Mouse (Mus musculus) left cerebral cortex, postnatal 25 days (tissue): ENCODE measurements around the gene Hba-x. TPM values are rescaled to one million over a fixed set of nuclear protein-coding genes. Genes with fewer than 3 reads are reported as not detected.

ENCODE experiments used
- DNase-seq, 2 experiments: peaks; one replicate each; pipeline ENCODE4 v3.0.0; 2022; ENCODE audit warnings: low spot score in 2 of 2, mixed read lengths in 1 of 2
- intact Hi-C: fragments of 180-260 bp; cut with DNase I; formaldehyde crosslinking; loops from one replicate; pipeline ENCODE4 v1.15.1; 2025
- total RNA-seq, 2 experiments: library from RNA; stranded (reverse); gene quantifications; 2 replicates each; pipeline ENCODE4 v1.2.3; 2021

Gene Hba-x
- total RNA-seq, result not detected

DNA sequence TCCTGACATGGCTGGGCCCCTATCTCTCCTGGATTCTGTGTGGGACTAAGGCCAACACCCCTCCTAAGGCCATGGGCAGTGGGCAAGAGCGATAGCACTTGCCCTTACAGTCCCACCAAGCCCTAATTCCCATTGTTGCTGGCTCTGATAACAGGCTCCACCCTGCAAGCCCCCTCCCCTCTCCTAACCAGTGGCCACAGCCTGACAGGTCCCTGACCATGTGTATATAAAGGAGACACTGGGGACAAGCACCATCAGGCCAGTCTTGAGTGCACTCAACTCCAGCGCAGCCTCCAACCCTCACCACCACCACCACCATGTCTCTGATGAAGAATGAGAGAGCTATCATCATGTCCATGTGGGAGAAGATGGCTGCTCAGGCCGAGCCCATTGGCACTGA is at the start of gene Hba-x:
Gene Hba-x, plus strand, starts transcription at position 54 of the 400 bp plus-strand sequence.
- intact Hi-C loops, result loop anchor here (5.0 kb wide), 1 partner anchor 79 kb away; no protein-coding TSS in a partner anchor
- DNase-seq, result no peak

DNA sequence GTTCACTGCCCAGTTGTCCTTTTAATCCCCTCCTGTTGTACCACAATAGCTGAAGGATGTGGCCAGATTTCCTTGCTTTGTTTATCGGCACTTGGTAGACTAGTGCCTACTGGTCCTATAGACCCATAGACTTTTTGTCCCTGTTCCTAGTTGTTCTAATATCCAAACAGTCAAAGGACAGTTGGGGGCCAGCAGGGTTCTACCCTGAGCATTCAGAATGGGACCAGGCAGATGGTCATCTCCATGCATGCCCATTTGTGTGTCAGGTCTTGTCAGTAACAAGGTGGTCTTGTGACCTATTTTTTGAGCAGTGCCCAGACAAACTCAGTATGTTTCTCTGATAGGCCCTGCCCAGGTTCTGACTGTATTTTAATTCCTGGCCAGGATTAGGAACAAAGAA is 49.2 kb upstream of the Hba-x start:
- intact Hi-C loops, result no loop called here
- no peak for DNase-seq

DNA sequence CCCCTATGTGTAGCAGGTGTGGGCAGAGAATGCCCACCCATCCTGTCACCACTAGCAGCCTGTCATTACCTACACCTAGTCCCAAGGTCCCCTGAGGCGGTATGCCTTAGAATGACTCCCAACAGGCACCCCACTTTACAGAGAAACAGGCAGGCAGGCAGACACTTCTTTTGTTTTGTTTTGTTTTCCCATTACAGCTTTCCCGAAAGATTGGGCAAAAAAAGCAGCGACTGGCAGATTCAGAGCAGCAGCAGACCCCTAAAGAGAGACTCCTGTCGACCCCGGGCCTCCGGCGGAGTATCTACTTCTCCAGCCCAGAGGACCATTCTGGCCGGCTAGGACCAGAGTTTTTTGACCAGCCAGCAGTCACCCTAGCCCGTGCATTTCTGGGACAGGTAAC is 48.6 kb upstream of the Hba-x start:
- DNase-seq, result no peak
- intact Hi-C loops, result no loop called here

DNA sequence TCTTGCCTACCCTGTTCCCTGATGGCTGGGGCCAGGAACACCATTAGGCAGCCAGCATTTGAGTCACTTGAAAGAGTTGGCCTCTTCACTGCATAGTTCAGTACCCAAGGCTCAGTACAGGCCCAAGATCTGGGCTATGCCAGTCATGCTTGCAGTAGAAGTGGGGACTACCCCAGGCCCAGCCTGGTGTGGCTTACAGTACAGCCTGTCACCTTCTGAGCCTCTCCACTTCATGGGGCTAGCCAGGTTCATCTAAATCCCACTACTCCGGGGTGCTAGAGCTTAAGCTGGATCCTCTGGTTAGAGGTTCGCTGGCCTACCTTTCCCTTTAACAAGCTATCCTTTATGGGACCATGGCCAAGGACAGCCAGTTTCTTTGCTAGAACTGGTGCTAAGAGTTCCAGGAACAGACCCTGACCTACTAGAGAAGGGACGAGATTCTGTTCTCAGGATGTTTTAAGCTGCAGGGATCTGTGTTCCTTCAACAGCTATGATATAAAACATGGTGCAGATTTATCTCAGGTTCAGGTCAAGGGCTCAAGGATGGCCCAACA is 47.8 kb upstream of the Hba-x start:
- no peak for DNase-seq
- intact Hi-C loops, result no loop called here

DNA sequence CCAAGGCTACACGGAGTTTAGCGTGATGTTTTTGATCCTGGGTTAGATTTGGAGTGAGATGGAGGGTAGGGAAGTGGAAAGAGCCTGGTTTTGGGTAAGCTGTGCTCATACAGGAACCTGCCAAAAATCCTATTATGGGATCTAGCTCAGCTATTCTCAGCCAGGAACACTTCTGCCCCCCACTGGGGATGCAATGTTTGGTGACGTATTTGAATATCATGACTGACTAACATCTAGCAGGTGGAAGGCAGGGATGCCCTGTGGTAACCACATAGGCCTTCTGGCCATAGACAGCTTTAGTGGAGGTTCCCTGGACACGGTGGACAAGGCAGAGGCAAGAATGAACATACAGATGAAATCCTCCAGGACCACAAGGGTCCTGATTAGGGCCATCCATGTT is 46.0 kb upstream of the Hba-x start:
- intact Hi-C loops, result loop anchor here (10.0 kb wide), 1 partner anchor 555 kb away; the partner anchor contains the start of gene Bod1
- DNase-seq, result peak; percentile 56 to 84

DNA sequence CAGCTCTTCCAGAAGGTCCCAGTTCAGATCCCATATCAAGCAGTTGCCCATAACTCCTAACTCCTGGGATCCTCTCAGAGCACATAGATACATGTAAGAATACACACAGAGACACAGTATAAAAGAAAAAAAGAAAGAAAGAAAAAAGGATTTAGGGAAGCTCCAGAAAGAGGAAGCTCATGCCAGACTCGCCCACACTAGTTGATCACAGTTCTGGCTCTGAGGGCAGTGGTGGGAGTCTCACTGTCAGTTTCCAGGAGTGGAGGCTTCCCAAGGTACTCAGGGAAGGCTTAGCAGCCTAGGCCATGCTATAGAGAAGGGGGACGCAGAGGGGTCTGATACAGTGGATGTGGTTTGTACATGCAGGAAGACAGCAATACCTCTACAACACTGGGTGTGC is 45.1 kb upstream of the Hba-x start:
- peak in 1 of 2 experiments; percentile 88 for DNase-seq
- intact Hi-C loops, result loop anchor here (10.0 kb wide), 1 partner anchor 556 kb away; the partner anchor contains the start of gene Bod1

DNA sequence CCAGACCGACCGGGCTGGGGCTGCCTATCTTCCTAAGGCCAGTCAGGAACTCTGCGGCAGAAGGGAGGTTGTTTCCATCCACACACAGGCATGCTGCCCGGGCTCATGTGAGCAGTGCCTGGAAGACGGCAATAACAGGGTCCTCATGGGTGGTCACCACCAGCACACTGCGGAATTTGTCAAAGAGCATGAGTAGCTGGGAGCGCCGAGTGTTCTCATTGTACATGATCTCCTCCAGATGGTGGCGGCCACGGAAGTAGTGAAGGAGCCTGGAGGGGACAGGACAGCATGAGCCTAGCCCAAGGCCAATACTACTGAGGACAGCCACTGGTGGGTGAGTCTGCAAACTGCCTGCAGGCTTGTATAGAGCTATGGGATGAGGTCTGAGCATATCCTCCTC is 43.4 kb upstream of the Hba-x start:
- DNase-seq, result no peak
- intact Hi-C loops, result loop anchor here (10.0 kb wide), 1 partner anchor 558 kb away; the partner anchor contains the start of gene Bod1

DNA sequence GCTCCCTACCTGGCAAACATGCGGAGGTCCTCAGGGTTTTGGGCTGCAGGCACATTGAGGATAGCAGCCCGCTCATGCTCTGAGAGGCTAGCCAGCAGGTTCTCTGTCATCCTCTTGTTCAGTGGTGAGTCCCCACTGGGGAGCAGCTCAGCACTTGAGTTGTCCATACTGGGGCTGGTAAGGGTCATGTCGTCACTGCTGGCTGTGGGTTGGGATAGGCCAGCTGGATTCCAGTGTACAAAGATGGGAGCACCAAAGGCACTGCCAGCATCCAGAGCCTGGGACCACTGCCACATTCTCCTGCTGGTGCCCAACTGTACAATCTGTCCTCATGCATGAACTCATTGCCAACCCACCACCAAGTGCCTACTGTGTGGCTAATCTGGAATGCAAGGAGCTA is 42.3 kb upstream of the Hba-x start:
- intact Hi-C loops, result loop anchor here (10.0 kb wide), 1 partner anchor 559 kb away; the partner anchor contains the start of gene Bod1
- no peak for DNase-seq

DNA sequence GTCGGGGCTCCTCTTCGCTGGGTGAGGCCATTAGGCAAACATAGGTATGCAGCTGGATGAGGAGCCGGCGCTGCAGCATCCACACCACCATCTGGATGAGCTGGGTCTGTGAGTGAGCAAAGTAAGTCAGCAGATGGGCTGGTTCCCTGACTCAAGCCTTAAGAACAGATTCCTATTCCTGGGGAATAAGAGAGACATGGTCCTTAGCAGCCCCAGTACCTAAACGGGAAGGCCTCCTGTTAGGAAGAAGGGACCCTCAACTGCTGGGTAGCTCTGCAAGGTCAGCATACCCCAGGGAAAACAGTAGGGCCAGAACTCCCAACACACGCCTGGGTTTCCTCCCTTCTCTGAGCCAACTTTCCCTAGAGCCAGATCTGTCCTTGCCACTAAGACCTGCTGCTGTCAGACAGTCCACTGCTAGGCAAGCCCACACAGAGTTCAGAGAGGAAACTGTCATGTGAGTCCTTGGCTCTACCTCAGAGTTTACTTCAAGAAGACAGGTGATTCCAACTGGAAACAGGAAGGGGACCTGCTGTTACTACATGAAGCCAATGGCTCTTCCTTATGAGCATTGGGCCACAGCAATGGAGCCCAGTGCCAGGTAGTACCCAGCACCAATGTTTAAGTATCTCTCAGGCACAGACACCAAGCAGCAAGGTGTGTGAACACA is 41.2 kb upstream of the Hba-x start:
- DNase-seq, result no peak
- intact Hi-C loops, result loop anchor here (10.0 kb wide), 1 partner anchor 560 kb away; the partner anchor contains the start of gene Bod1

DNA sequence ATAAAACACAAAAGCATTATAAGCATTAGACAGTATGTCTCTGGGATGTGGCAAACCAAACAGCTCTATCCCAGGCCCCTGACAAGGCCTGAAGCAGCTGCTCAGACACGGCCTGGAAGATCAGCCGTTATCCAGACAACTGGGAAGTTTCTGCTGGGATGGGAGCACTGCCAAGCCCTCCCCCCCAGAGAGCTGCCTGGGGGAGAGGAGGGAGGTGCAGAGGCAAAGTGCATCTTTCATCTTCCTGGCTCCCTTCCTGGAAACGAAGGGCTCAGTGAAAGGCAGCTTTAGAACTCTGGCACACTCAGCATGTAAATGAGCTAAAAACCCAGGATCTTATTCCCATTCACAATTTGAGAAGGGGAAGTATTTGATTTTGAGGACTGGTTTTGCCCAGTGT is 40.6 kb upstream of the Hba-x start:
- DNase-seq, result peak; percentile 63 to 83
- intact Hi-C loops, result loop anchor here (10.0 kb wide), 1 partner anchor 561 kb away; the partner anchor contains the start of gene Bod1

DNA sequence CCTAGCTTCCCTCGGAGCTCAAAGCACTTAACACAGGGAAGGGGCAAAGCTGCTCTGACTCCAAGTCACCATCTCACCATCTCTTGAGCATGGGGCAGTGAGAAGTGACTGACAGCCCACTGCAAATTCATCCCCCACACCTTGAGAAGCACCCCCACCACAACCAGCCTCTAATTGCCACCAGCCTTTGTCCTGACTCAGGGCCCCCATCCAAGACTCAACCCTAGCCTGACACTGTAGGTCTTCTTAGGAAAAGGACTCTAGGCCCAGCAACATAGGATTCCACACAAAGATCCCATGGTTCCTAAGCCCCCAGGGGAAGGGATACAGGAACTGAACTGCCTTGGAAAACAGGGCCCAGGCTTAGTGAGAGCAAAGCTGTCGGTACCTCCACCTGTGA is 40.1 kb upstream of the Hba-x start:
- intact Hi-C loops, result loop anchor here (10.0 kb wide), 1 partner anchor 561 kb away; the partner anchor contains the start of gene Bod1
- DNase-seq, result no peak

DNA sequence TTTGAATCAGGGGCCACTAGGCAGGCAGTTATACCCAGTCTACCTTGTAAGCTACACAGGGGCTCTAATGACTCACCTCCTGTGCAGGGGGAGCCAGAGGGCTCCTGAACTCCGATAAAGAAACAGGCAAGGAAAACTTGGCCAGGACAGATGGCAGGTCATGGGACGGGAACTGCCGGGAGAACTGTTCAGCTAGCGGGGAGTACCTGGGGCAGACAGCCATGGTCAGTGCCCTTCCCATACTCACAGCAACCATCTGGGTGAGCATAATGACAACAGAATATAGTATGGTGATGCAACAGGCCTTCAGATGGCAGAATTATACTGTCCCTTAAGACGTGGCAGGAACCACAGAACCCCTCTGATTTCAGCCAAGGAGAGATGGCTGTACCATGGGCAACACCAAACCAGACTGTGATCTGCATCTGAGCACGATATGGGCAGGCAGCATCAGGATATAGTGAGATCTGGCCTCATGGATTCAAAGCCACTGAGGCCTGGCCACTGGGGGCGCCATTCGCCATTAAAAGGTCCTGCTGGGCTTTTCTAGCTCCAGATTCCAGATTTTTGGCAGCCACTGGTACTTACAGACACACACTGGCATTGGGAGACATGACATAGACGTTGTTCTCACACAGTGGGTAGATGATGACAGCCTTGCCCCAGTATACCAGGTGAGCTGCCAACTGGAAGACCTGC is 39.3 kb upstream of the Hba-x start:
- no peak for DNase-seq
- intact Hi-C loops, result loop anchor here (10.0 kb wide), 1 partner anchor 562 kb away; the partner anchor contains the start of gene Bod1

DNA sequence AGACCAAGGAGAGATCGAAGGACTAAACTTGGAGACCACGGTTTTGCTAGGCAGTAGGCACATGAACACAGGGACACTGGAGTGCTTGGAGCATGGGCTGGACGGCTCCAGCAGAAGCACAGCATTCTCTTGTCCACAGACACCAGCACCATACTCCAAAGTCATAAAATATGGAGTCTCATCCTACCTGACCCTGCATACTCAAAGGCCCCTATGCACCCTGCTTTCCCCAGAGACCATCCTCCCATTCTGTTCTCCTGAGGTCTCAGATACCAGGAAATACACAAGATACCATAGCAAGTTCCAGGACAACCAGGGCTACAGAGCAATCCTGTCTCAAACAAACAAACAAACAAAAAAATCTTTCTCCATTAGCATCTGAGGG is 38.8 kb upstream of the Hba-x start:
- intact Hi-C loops, result loop anchor here (10.0 kb wide), 1 partner anchor 563 kb away; the partner anchor contains the start of gene Bod1
- DNase-seq, result no peak

DNA sequence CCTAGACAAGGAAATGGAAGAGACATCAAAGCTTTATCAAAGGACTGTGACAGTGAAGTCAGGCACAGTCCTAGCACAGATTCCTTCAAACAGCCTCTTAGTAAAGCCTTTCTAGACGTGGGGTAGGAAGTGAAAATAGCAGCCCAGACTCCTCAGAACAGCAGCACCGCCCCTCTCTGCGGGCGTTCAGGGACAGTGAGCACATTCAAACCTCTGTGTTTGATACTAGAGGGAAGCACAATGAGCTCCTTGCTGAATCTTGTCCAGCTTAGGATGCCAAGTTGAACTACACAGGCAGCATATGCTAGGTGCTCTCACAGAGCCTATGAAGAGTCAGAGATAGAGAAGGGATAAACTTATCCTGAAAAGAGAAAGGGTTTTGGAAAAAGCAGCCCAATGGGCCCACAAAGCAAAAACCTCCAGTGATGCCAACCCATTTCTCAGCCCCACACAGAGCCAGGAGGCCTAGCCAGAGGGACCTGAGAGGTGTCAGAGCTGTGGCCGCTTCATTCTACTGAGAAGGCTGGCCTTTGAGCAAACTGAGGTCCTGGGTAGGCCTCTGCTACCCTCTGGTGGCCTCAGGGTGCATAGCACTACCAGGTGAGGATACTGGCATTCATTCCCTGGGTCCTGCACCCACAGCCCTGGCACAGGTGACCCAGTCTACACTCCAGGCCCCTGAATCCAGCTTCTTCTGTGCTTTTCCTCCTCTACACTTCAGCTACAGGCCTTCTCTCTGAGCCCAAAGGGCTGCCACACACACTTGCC is 37.9 kb upstream of the Hba-x start:
- intact Hi-C loops, result loop anchor here (1.0 to 10.0 kb wide), 3 partner anchors 21 to 563 kb away; partner anchors contain the start of gene Bod1
- peak; percentile 73 to 86 for DNase-seq

DNA sequence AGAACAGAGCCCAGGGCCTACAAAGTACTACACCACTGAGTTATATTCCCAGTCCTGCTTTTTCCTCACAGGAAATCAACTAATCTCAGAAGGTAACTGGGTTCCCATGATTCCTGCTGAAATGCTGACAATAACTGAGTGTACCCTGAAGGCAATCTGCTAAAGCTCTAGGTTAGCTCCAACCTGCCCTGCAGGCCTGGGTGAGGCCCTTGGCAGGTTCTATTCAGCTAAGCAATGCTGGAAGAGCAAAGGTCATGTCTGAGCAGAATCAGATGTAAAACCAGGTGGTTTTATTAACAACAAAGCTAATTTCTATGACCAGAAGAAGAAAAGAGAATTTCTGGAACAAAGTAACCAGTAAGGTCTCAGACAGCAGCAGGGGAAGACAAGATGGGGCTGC is 34.8 kb upstream of the Hba-x start:
- intact Hi-C loops, result no loop called here
- DNase-seq, result no peak

DNA sequence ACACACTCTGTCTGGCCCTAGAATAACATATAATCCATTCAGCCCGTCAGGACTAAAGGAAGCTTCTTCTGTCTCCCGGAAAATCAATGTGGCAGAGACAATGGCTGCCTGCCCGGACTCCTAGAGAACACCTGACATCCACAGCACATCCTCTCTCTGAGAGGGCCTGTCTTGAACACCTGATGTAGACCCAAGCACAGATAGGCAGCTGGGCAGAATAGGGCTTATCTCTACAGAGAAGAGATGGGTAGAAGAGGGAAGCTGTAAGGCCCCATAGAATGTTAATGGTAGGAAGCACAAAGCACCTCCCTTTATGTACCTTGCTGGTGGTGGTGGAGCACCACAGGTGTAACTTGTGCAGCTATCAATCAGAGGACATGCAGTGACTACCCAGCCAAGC is 34.0 kb upstream of the Hba-x start:
- intact Hi-C loops, result no loop called here
- no peak for DNase-seq

DNA sequence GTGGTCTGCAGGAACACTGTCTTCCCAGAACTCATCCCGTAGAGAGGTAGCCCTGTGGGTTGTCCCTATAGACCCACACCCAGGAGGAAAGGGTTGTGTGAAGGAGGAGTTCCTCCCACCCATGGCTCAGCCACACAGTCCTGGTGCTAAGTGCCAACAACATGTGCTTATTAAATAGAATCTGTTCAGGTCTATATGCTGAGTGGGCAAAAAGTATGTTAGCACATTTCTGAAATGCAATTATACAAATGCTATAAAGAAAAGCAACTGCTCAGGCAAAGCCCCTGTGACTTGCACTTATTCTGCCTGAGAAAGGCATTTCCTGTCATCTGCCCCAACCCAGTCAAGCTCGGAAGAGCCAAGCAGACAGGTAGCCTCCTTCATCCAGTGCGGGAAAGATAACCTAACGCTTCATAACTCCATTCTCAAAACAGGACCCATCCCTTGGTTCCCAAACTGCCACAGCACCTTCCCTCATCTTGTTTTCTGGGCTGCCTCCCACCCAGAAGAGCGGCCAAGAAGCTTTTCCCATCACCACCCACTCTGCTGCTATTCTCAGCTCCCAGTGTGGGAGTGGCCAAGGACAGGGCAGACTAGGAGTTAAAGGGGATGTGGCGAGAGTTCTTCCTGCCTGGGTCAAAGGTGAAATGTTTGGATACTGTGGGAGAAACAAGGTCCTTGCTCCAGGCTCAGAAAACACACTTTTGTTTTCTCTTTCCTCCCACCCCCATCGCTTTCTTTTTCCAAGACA is 32.8 kb upstream of the Hba-x start:
- DNase-seq, result peak in 1 of 2 experiments; percentile 85
- intact Hi-C loops, result no loop called here

DNA sequence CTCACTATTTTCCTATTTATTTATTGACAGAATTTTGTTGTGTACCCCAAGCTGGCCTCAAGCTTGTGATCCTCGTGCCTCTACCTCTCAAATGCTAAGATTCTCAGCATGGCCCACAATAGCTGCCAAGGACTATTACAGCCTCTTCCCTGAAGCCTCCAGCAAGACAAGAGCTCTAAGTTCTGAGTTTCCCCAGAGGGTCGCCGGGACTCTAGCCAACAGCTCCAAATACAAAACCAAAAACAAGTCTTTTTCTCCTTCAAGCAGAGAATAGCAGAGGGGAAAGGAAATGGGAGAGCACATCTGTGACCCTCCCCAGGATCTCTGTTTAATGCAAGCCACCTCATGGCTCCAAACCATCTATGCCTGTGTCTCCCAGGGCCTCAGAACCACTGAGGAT is 32.1 kb upstream of the Hba-x start:
- DNase-seq, result no peak
- intact Hi-C loops, result no loop called here

DNA sequence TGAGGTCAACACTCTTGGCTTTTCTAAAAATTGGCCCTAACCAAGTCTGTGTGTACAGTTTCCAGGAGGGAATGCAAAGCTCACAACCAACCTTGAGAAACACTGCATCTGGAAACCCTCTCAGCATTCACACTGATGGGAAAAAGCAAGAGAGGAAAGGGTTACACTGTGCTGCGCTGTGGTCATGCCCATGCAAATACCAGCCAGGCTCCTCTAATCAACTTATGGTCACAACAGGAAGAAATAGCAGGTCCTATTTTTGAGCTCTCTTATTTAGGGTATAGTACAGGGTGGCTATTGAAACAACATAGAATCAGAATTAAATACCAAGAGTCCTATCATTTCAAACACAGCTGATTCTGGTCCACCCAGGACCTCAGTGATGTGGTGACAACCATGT is 31.6 kb upstream of the Hba-x start:
- DNase-seq, result no peak

More for the DNA sequence above, 31.6 kb upstream of the Hba-x start:
- intact Hi-C loops, result no loop called here
